Mouse (Mus musculus) brain, embryonic 14.5 days (tissue): ENCODE data around the gene Hcls1.

Experiments
- CTCF ChIP-seq: fragments of 200-500 bp; IDR thresholded peaks from 2 replicates; pipeline ENCODE4 v1.5.1; 2012; ENCODE audit warnings: inconsistent platforms, mild to moderate bottlenecking, moderate library complexity, borderline replicate concordance; ENCODE audit not compliant: insufficient read depth, insufficient read length; ENCODE audit errors: extremely low read depth
- POLR2A ChIP-seq: fragments of 200-500 bp; IDR thresholded peaks from 2 replicates; pipeline ENCODE4 v1.6.1; 2012; ENCODE audit warnings: mild to moderate bottlenecking, inconsistent platforms, borderline replicate concordance; ENCODE audit not compliant: poor library complexity, insufficient read depth, insufficient read length, severe bottlenecking; ENCODE audit errors: extremely low read depth

GRCm38 (mm10) chr16:37011061-37011921 lies 76.5 kb downstream of the Hcls1 start, which contains the start of gene Polq:
- TF ChIP-seq POLR2A, result peak; percentile 30; the same call in 1 of the 2 replicates
- TF ChIP-seq CTCF, result no peak
